Mouse (Mus musculus): ENCODE results near the gene 1700019A02Rik. TPM values are rescaled to one million over a fixed set of nuclear protein-coding genes. Genes with fewer than 3 reads are reported as not detected.

1700019A02Rik gene
- polyA plus RNA-seq (2015; fragmentation: Nextera tagmentation; extraction: Ambion mirVana) = not detected in 2 replicates

DNA sequence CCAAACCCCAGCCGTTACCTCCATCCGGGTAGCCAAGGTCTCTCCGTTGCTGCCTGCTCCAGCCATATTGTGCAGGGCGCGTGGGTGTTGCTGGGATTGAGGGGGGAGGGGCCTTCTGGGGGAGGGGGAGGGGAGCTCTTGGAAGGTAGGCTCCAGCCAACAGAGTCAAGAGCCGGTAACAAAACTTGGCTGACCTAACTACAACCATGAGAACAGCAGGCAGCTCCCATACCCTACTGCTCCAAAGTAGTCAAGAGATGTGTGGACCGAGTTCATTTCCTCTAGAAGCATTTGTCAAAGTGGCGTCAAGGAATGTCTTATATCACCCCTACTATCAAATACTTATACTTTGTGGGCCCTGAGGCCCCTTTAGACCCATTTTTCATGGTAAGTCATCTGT is at the start of gene 1700019A02Rik:
TSS of gene 1700019A02Rik (minus strand) at position 101 of the 400 bp plus-strand sequence.
- no peak within 1 kb of the TSS for H3K4me3 ChIP-seq
- H3K27me3 ChIP-seq = no peaks in the 10 kb centered on the region
- no peak for ATAC-seq (replicated peaks; ENCODE audit: insufficient number of reproducible peaks, insufficient read depth, low FRiP score, low read depth)

DNA sequence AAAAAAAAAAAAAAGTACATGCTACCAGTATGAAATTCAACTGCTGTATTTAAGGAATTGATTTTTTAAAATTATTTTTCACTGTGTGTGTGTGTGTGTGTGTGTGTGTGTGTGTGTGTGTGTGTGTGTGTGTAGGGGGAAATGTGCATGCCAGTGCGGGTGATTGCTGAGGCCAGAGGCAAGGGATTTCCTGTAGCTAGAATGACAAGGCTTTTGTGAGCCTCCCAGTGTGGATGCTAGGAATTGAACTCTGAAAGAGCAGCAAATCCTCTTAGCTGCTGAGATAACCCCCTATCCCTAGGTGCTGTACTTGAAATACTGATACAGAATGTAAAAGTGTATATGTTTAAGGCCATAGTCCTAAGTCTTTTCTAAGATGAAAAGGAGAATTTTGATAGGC is 38.6 kb upstream of the 1700019A02Rik start:
- Histone ChIP-seq H3K27ac (no peak overlapping the region), H3K9ac (no peak overlapping the region), H3K4me1 (replicated peaks) (no peaks in the 10 kb centered on the region; the same call in 1 of the 2 replicates), H3K9me3 (replicated peaks) (no peaks in the 10 kb centered on the region), H3K27me3 (no peaks in the 10 kb centered on the region), H3K4me3 (no peak overlapping the region), H3K36me3 (no peaks in the 10 kb centered on the region), H3K4me2 (no peak overlapping the region)
- WGBS = 47% methylated on average over 1 of the region's 1 CpGs
- ATAC-seq (replicated peaks; ENCODE audit: insufficient number of reproducible peaks, insufficient read depth, low FRiP score, low read depth) = no peak

More for the DNA sequence above, at the start of gene 1700019A02Rik:
- Histone ChIP-seq H3K36me3 (no peaks in the 10 kb centered on the region), H3K4me2 (no peak within 1 kb of the TSS), H3K9me3 (replicated peaks) (no peaks in the 10 kb centered on the region), H3K9ac (no peak within 1 kb of the TSS), H3K27ac (no peak within 1 kb of the TSS), H3K4me1 (replicated peaks) (no peaks in the 10 kb centered on the region)
- 96% methylated on average over 8 of the region's 8 CpGs for WGBS

DNA sequence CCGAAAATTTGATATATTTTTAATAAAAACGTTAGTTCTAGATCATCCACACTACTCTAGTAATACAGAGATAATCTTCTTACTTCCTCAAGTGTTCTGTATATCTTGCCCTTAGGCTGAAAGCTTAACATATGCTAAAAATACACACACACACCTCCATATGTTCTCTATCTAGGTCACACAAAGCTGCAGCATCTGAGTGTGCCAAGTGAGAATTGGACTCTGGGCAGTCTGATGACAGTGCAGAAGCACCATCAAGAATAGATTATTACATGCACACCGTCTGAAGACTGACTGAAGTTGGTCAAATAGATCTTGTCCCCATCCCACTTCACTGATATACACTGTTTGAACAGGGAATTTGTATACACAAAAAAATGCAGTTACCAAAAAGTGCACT is 38.2 kb upstream of the 1700019A02Rik start:
- 52% methylated on average over 3 of the region's 3 CpGs for WGBS
- Histone ChIP-seq H3K27ac (no peak overlapping the region), H3K4me2 (no peak overlapping the region), H3K4me3 (no peak overlapping the region), H3K4me1 (replicated peaks) (no peaks in the 10 kb centered on the region; the same call in 1 of the 2 replicates), H3K9me3 (replicated peaks) (no peaks in the 10 kb centered on the region), H3K27me3 (no peaks in the 10 kb centered on the region), H3K9ac (no peak overlapping the region), H3K36me3 (no peaks in the 10 kb centered on the region)
- no peak for ATAC-seq (replicated peaks; ENCODE audit: insufficient number of reproducible peaks, insufficient read depth, low FRiP score, low read depth)

- no peaks in the 10 kb centered on the region for H3K36me3 ChIP-seq
- H3K4me3 ChIP-seq = no peak overlapping the region
- 68% methylated on average over 1 of the region's 1 CpGs for WGBS
- H3K27me3 ChIP-seq = no peaks in the 10 kb centered on the region
- H3K27ac ChIP-seq = no peak overlapping the region
- no peaks in the 10 kb centered on the region for H3K9me3 ChIP-seq (replicated peaks)
- H3K4me2 ChIP-seq = no peak overlapping the region
- H3K4me1 ChIP-seq (replicated peaks) = no peaks in the 10 kb centered on the region; the same call in 1 of the 2 replicates
- no peak overlapping the region for H3K9ac ChIP-seq
- no peak for ATAC-seq (replicated peaks; ENCODE audit: insufficient number of reproducible peaks, insufficient read depth, low FRiP score, low read depth)
These were observed 37.3 kb upstream of the 1700019A02Rik start for GRCm38 (mm10) chr1:53224775-53225174.

DNA sequence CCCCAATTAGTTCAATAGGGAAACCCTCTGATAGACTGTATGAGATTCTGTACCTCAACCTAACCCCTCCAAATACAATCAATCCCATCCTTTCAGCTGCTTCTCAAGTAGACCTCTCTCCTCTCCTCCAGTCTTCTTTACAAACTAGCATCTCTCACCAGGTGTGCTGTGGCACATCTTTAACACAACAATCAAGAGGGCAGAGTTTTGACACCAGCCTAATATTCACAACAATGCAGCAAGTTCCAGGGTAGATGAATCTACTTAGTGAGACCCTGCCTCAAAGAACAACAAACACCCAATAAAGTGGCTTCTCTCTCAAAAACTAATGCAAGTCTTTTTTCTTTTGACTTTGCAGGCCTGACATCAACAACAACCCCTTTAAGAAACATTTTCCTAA is 22.7 kb upstream of the 1700019A02Rik start:
- no peaks in the 10 kb centered on the region for H3K4me1 ChIP-seq (replicated peaks)
- no peak overlapping the region for H3K4me3 ChIP-seq
- no peaks in the 10 kb centered on the region for H3K27me3 ChIP-seq
- H3K9me3 ChIP-seq (replicated peaks) = no peaks in the 10 kb centered on the region
- no peak overlapping the region for H3K9ac ChIP-seq
- no peak overlapping the region for H3K27ac ChIP-seq
- no peak overlapping the region for H3K4me2 ChIP-seq
- ATAC-seq (replicated peaks; ENCODE audit: insufficient number of reproducible peaks, insufficient read depth, low FRiP score, low read depth) = no peak
- no peaks in the 10 kb centered on the region for H3K36me3 ChIP-seq

DNA sequence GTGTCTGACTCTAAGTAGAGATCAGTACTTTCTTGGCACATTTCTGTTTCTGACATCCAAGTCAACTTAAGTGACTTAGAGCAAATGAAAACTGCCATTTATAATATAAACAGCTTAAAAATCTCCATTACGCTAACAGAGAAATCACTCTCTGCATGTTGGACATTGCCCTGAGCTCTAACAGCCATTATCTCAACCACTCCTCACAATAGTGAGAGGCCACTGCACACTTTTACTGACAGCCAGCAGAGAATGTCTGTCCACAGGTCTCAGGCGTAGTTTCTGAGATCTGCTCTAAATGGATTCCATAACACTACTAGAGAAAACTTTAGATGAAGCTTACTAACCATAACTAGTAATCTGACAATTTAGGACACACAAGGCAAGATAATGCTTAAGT is 16.5 kb upstream of the 1700019A02Rik start:
- Histone ChIP-seq H3K4me3 (no peak overlapping the region), H3K27ac (no peak overlapping the region), H3K9me3 (replicated peaks) (no peaks in the 10 kb centered on the region), H3K4me2 (no peak overlapping the region), H3K27me3 (no peaks in the 10 kb centered on the region), H3K36me3 (no peaks in the 10 kb centered on the region), H3K4me1 (replicated peaks) (0 out of 2 replicates have a peak, but pooled peaks cover 2% of the 10 kb centered on the region), H3K9ac (no peak overlapping the region)
- WGBS = 60% methylated on average over 2 of the region's 2 CpGs
- ATAC-seq (replicated peaks; ENCODE audit: insufficient number of reproducible peaks, insufficient read depth, low FRiP score, low read depth) = no peak

DNA sequence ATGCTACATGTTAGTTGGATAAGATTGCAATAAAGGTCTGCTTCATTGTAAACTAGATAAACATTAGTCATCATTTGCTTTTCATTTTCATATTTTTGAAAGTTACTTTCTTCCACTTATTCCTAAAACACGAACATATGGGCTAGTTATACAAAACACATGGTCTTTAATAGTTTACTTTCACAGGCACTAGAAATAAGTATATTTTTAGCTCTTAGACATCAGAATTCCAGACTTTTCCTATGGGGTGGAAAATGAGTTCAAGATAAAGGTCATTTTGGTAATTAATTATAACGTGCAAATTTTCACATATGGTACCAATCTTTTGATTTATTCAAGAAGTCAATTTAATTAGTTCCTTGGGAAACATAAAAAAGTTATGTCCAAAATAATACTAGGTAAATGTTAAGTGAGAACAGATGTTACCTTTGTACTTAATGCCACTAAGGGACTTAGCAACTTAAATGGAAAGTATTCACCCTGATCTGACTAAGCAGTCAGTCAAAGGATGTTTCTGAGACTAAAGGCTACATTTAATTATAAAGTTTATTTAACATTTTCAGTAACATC is 14.3 kb upstream of the 1700019A02Rik start:
- Histone ChIP-seq H3K27ac (no peak overlapping the region), H3K9me3 (replicated peaks) (no peaks in the 10 kb centered on the region), H3K27me3 (no peaks in the 10 kb centered on the region), H3K9ac (no peak overlapping the region), H3K4me3 (no peak overlapping the region), H3K36me3 (no peaks in the 10 kb centered on the region), H3K4me1 (replicated peaks) (0 out of 2 replicates have a peak, but pooled peaks cover 2% of the 10 kb centered on the region), H3K4me2 (no peak overlapping the region)
- no peak for ATAC-seq (replicated peaks; ENCODE audit: insufficient number of reproducible peaks, insufficient read depth, low FRiP score, low read depth)
- 77% methylated on average over 2 of the region's 2 CpGs for WGBS

GRCm38 (mm10) chr1:53194536-53194935 is 7.1 kb upstream of the 1700019A02Rik start:
- H3K9me3 ChIP-seq (replicated peaks) = no peaks in the 10 kb centered on the region
- no peaks in the 10 kb centered on the region for H3K4me1 ChIP-seq (replicated peaks)
- H3K27ac ChIP-seq = no peak overlapping the region
- no peak overlapping the region for H3K4me3 ChIP-seq
- H3K36me3 ChIP-seq = no peaks in the 10 kb centered on the region
- no peak for ATAC-seq (replicated peaks; ENCODE audit: insufficient number of reproducible peaks, insufficient read depth, low FRiP score, low read depth)
- H3K27me3 ChIP-seq = no peaks in the 10 kb centered on the region
- WGBS = 53% methylated on average over 3 of the region's 3 CpGs
- H3K4me2 ChIP-seq = no peak overlapping the region
- H3K9ac ChIP-seq = no peak overlapping the region

- no peaks in the 10 kb centered on the region for H3K27me3 ChIP-seq
- H3K4me2 ChIP-seq = no peak overlapping the region
- no peak for ATAC-seq (replicated peaks; ENCODE audit: insufficient number of reproducible peaks, insufficient read depth, low FRiP score, low read depth)
- H3K36me3 ChIP-seq = no peaks in the 10 kb centered on the region
- 83% methylated on average over 3 of the region's 3 CpGs for WGBS
- H3K4me1 ChIP-seq (replicated peaks) = no peaks in the 10 kb centered on the region
- no peaks in the 10 kb centered on the region for H3K9me3 ChIP-seq (replicated peaks)
- no peak overlapping the region for H3K27ac ChIP-seq
- H3K9ac ChIP-seq = no peak overlapping the region
- H3K4me3 ChIP-seq = no peak overlapping the region
These were observed 3.8 kb upstream of the 1700019A02Rik start for GRCm38 (mm10) chr1:53191234-53191633.

- Histone ChIP-seq H3K4me3 (no peak overlapping the region), H3K4me2 (no peak overlapping the region), H3K27me3 (no peaks in the 10 kb centered on the region), H3K36me3 (no peaks in the 10 kb centered on the region), H3K9me3 (replicated peaks) (no peaks in the 10 kb centered on the region), H3K9ac (no peak overlapping the region), H3K4me1 (replicated peaks) (no peaks in the 10 kb centered on the region), H3K27ac (no peak overlapping the region)
- WGBS = 57% methylated on average over 3 of the region's 3 CpGs
- ATAC-seq (replicated peaks; ENCODE audit: insufficient number of reproducible peaks, insufficient read depth, low FRiP score, low read depth) = no peak
These were observed 2.2 kb upstream of the 1700019A02Rik start for GRCm38 (mm10) chr1:53189620-53190019.

DNA sequence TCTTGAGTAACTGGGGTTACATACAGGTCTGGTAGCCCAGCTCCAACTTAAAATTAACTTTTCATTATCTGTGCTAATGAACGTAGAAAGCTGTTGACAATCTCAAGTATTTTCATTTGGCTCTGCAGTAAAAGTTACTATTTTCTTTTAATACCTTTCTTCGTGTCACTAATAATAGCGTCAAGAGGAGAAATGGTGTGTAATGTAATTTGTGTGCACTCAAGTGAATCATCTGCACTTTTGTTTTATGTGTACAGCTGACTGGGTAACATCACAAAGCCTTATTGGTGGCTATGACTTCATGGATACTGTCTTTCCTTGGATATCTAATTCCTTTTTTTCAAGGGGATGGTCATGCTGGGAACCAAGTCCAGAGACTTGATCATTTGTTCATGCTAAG is 1.1 kb downstream of the 1700019A02Rik start:
- ATAC-seq (replicated peaks; ENCODE audit: insufficient number of reproducible peaks, insufficient read depth, low FRiP score, low read depth) = no peak

GRCm38 (mm10) chr1:53157715-53158114 is 29.7 kb downstream of the 1700019A02Rik start:
- H3K4me2 ChIP-seq = no peak overlapping the region
- no peaks in the 10 kb centered on the region for H3K27me3 ChIP-seq
- no peak overlapping the region for H3K27ac ChIP-seq
- H3K36me3 ChIP-seq = no peaks in the 10 kb centered on the region
- no peak for ATAC-seq (replicated peaks; ENCODE audit: insufficient number of reproducible peaks, insufficient read depth, low FRiP score, low read depth)
- H3K4me1 ChIP-seq (replicated peaks) = no peaks in the 10 kb centered on the region
- 81% methylated on average over 6 of the region's 6 CpGs for WGBS
- no peaks in the 10 kb centered on the region for H3K9me3 ChIP-seq (replicated peaks)
- no peak overlapping the region for H3K9ac ChIP-seq
- no peak overlapping the region for H3K4me3 ChIP-seq

More for the DNA sequence above, 1.1 kb downstream of the 1700019A02Rik start:
- H3K9ac ChIP-seq = no peak overlapping the region
- no peaks in the 10 kb centered on the region for H3K9me3 ChIP-seq (replicated peaks)
- H3K4me1 ChIP-seq (replicated peaks) = no peaks in the 10 kb centered on the region
- 85% methylated on average over 3 of the region's 3 CpGs for WGBS
- H3K36me3 ChIP-seq = no peaks in the 10 kb centered on the region
- H3K4me3 ChIP-seq = no peak overlapping the region
- no peaks in the 10 kb centered on the region for H3K27me3 ChIP-seq
- no peak overlapping the region for H3K27ac ChIP-seq
- H3K4me2 ChIP-seq = no peak overlapping the region

All from heart, embryonic 15.5 days (tissue).